Mouse (Mus musculus): ENCODE measurements around the gene Enkur. TPM values are rescaled to one million over a fixed set of nuclear protein-coding genes. Genes with fewer than 3 reads are reported as not detected.
"Not testable (repeated sequence)": the region's sequence is repeated elsewhere in the genome, so short reads cannot be mapped to it uniquely, and the experiment has no call there.

Enkur gene
- 1.6 and 2.8 TPM in 2 replicates for polyA plus RNA-seq (2014; fragmentation: Nextera tagmentation; extraction: Ambion mirVana)

GRCm38 (mm10) chr2:21204912-21205830, at the start of gene Enkur, which contains the start of gene Thnsl1:
Enkur (minus strand) TSS chr2:21205365.
Thnsl1 (plus strand) TSS chr2:21205724.
- H3K4me2 ChIP-seq = peak within 1 kb of the TSS; percentile 66
- H3K27me3 ChIP-seq (ENCODE audit: control insufficient read depth, insufficient read depth, low read length) = no peaks in the 10 kb centered on the region
- peak within 1 kb of the TSS; percentile 59; the same call in 1 of the 2 replicates for H3K27ac ChIP-seq (ENCODE audit: low read depth, low read length)
- peak; percentile 100 for ATAC-seq (replicated peaks; ENCODE audit: insufficient number of reproducible peaks, low FRiP score, low TSS enrichment)
- H3K4me1 ChIP-seq (ENCODE audit: control insufficient read depth, insufficient read depth, low read length) = no peaks in the 10 kb centered on the region
- WGBS (ENCODE audit: insufficient replicate concordance) = 2% methylated on average over 43 of the region's 43 CpGs
- H3K36me3 ChIP-seq (ENCODE audit: control insufficient read depth, insufficient read depth, low read length) = no peaks in the 10 kb centered on the region
- peak within 1 kb of the TSS; percentile 56 for H3K4me3 ChIP-seq (ENCODE audit: low read depth, low read length)
- no peaks in the 10 kb centered on the region for H3K9me3 ChIP-seq (replicated peaks; ENCODE audit: control insufficient read depth, low read length)
- H3K9ac ChIP-seq (ENCODE audit: low read depth, low read length) = peak within 1 kb of the TSS; percentile 70

DNA sequence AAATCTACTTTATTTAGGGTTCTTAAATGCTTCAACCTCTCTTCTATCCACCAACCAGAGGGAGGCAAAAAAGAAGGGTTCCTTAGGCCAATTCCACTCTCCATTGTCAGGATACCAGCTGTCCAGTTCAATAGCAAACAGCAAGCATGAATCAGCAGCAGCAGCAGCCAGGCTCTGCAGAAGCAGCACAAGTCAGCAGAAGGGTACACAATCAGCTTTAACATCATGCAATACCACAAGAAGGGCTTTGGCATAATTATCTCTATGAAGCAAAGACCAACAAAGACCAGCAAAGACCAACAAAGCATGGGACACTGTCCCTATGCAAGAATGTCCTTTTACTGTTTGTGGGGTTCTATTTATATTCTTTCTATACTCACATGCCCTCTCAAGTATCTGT, 49.1 kb upstream of the Enkur start:
- Histone ChIP-seq H3K4me1 (ENCODE audit: control insufficient read depth, insufficient read depth, low read length) (0 out of 2 replicates have a peak, but pooled peaks cover 3% of the 10 kb centered on the region), H3K27ac (ENCODE audit: low read depth, low read length) (no peak overlapping the region), H3K36me3 (ENCODE audit: control insufficient read depth, insufficient read depth, low read length) (no peaks in the 10 kb centered on the region), H3K9ac (ENCODE audit: low read depth, low read length) (no peak overlapping the region), H3K27me3 (ENCODE audit: control insufficient read depth, insufficient read depth, low read length) (no peaks in the 10 kb centered on the region), H3K4me3 (ENCODE audit: low read depth, low read length) (no peak overlapping the region), H3K4me2 (no peak overlapping the region), H3K9me3 (replicated peaks; ENCODE audit: control insufficient read depth, low read length) (no peaks in the 10 kb centered on the region)
- no peak for ATAC-seq (replicated peaks; ENCODE audit: insufficient number of reproducible peaks, low FRiP score, low TSS enrichment)

DNA sequence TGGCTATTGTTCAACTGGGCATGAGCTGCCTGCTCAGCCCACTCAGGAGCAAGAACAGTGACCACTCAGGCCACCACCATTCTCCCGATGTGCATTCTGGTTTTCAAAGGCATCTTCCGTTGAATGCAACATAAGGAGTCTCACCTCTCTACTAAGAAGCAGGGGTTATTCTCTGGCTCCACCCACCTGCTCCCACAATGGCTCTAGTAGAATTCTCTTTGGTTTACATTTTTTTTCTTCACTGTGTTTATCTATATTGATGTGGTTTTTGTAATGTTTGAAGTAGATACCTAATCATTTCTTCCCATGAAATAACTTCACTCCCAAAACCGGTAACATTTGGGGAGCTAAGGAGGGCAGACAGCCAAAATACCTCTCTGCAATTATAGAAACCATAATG, 48.5 kb upstream of the Enkur start:
- Histone ChIP-seq H3K9ac (ENCODE audit: low read depth, low read length) (no peak overlapping the region), H3K27me3 (ENCODE audit: control insufficient read depth, insufficient read depth, low read length) (no peaks in the 10 kb centered on the region), H3K9me3 (replicated peaks; ENCODE audit: control insufficient read depth, low read length) (no peaks in the 10 kb centered on the region), H3K4me3 (ENCODE audit: low read depth, low read length) (no peak overlapping the region), H3K27ac (ENCODE audit: low read depth, low read length) (no peak overlapping the region), H3K4me2 (no peak overlapping the region), H3K4me1 (ENCODE audit: control insufficient read depth, insufficient read depth, low read length) (no peaks in the 10 kb centered on the region), H3K36me3 (ENCODE audit: control insufficient read depth, insufficient read depth, low read length) (no peaks in the 10 kb centered on the region)
- no peak for ATAC-seq (replicated peaks; ENCODE audit: insufficient number of reproducible peaks, low FRiP score, low TSS enrichment)
- WGBS (ENCODE audit: insufficient replicate concordance) = 77% methylated on average over 3 of the region's 3 CpGs

- Histone ChIP-seq H3K9ac (ENCODE audit: low read depth, low read length) (no peak overlapping the region), H3K27ac (ENCODE audit: low read depth, low read length) (0 out of 2 replicates have a peak overlapping the region, but pooled peaks have one; percentile 29), H3K9me3 (replicated peaks; ENCODE audit: control insufficient read depth, low read length) (no peaks in the 10 kb centered on the region), H3K4me1 (ENCODE audit: control insufficient read depth, insufficient read depth, low read length) (peaks cover 8% of the 10 kb centered on the region), H3K4me3 (ENCODE audit: low read depth, low read length) (no peak overlapping the region), H3K4me2 (no peak overlapping the region; the same call in 1 of the 2 replicates), H3K27me3 (ENCODE audit: control insufficient read depth, insufficient read depth, low read length) (no peaks in the 10 kb centered on the region), H3K36me3 (ENCODE audit: control insufficient read depth, insufficient read depth, low read length) (no peaks in the 10 kb centered on the region)
- peak; percentile 59; the same call in 1 of the 2 replicates for ATAC-seq (replicated peaks; ENCODE audit: insufficient number of reproducible peaks, low FRiP score, low TSS enrichment)
- WGBS (ENCODE audit: insufficient replicate concordance) = 67% methylated on average over 2 of the region's 2 CpGs
These were observed 40.4 kb upstream of the Enkur start for GRCm38 (mm10) chr2:21245477-21246102.

GRCm38 (mm10) chr2:21244986-21245385, 39.8 kb upstream of the Enkur start:
- Histone ChIP-seq H3K4me1 (ENCODE audit: control insufficient read depth, insufficient read depth, low read length) (peaks cover 14% of the 10 kb centered on the region), H3K36me3 (ENCODE audit: control insufficient read depth, insufficient read depth, low read length) (no peaks in the 10 kb centered on the region), H3K4me2 (no peak overlapping the region), H3K27me3 (ENCODE audit: control insufficient read depth, insufficient read depth, low read length) (no peaks in the 10 kb centered on the region), H3K27ac (ENCODE audit: low read depth, low read length) (no peak overlapping the region), H3K9me3 (replicated peaks; ENCODE audit: control insufficient read depth, low read length) (no peaks in the 10 kb centered on the region), H3K9ac (ENCODE audit: low read depth, low read length) (no peak overlapping the region), H3K4me3 (ENCODE audit: low read depth, low read length) (no peak overlapping the region)
- 39% methylated on average over 4 of the region's 4 CpGs for WGBS (ENCODE audit: insufficient replicate concordance)
- 0 out of 2 replicates have a peak, but pooled peaks have one; percentile 52 for ATAC-seq (replicated peaks; ENCODE audit: insufficient number of reproducible peaks, low FRiP score, low TSS enrichment)

DNA sequence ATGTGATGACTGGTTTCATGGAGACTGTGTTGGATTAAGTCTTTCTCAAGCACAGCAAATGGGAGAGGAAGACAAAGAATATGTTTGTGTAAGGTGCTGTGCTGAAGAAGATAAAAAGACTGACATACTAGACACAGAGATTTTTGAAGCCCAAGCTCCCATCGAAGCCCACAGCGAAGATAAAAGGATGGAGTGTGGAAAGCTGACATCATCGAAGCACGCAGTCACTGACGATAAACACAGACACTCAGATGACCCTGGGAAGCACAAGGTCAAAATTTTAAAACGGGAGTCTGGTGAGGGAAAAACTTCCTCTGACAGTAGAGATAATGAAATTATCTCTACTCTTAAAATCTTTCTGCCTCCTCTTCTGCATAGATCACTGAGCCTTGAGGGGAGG, 38.9 kb upstream of the Enkur start:
- not testable (repeated sequence) for H3K4me2 ChIP-seq; H3K27me3 ChIP-seq (ENCODE audit: control insufficient read depth, insufficient read depth, low read length); H3K9me3 ChIP-seq (replicated peaks; ENCODE audit: control insufficient read depth, low read length); H3K9ac ChIP-seq (ENCODE audit: low read depth, low read length); H3K27ac ChIP-seq (ENCODE audit: low read depth, low read length); H3K4me3 ChIP-seq (ENCODE audit: low read depth, low read length); H3K36me3 ChIP-seq (ENCODE audit: control insufficient read depth, insufficient read depth, low read length)
- H3K4me1 ChIP-seq (ENCODE audit: control insufficient read depth, insufficient read depth, low read length) = peaks cover 15% of the 10 kb centered on the region
- ATAC-seq (replicated peaks; ENCODE audit: insufficient number of reproducible peaks, low FRiP score, low TSS enrichment) = peak; percentile 65
- 30% methylated on average over 4 of the region's 6 CpGs for WGBS (ENCODE audit: insufficient replicate concordance)

- Histone ChIP-seq H3K4me1 (ENCODE audit: control insufficient read depth, insufficient read depth, low read length) (peaks cover 16% of the 10 kb centered on the region), H3K9ac (ENCODE audit: low read depth, low read length) (no peak overlapping the region), H3K27ac (ENCODE audit: low read depth, low read length) (no peak overlapping the region), H3K36me3 (ENCODE audit: control insufficient read depth, insufficient read depth, low read length) (no peaks in the 10 kb centered on the region), H3K27me3 (ENCODE audit: control insufficient read depth, insufficient read depth, low read length) (no peaks in the 10 kb centered on the region), H3K9me3 (replicated peaks; ENCODE audit: control insufficient read depth, low read length) (no peaks in the 10 kb centered on the region), H3K4me3 (ENCODE audit: low read depth, low read length) (no peak overlapping the region), H3K4me2 (no peak overlapping the region)
- ATAC-seq (replicated peaks; ENCODE audit: insufficient number of reproducible peaks, low FRiP score, low TSS enrichment) = no peak
- 34% methylated on average over 5 of the region's 5 CpGs for WGBS (ENCODE audit: insufficient replicate concordance)
These were observed 31.7 kb upstream of the Enkur start for GRCm38 (mm10) chr2:21236846-21237245.

- no peak overlapping the region for H3K27ac ChIP-seq (ENCODE audit: low read depth, low read length)
- WGBS (ENCODE audit: insufficient replicate concordance) = 83% methylated on average over 4 of the region's 4 CpGs
- H3K27me3 ChIP-seq (ENCODE audit: control insufficient read depth, insufficient read depth, low read length) = no peaks in the 10 kb centered on the region
- H3K4me3 ChIP-seq (ENCODE audit: low read depth, low read length) = no peak overlapping the region
- no peak overlapping the region for H3K9ac ChIP-seq (ENCODE audit: low read depth, low read length)
- peaks cover 16% of the 10 kb centered on the region for H3K4me1 ChIP-seq (ENCODE audit: control insufficient read depth, insufficient read depth, low read length)
- no peaks in the 10 kb centered on the region for H3K9me3 ChIP-seq (replicated peaks; ENCODE audit: control insufficient read depth, low read length)
- no peak for ATAC-seq (replicated peaks; ENCODE audit: insufficient number of reproducible peaks, low FRiP score, low TSS enrichment)
- H3K4me2 ChIP-seq = no peak overlapping the region
- no peaks in the 10 kb centered on the region for H3K36me3 ChIP-seq (ENCODE audit: control insufficient read depth, insufficient read depth, low read length)
These were observed 30.8 kb upstream of the Enkur start for GRCm38 (mm10) chr2:21235844-21236386.
